Mouse (Mus musculus) embryo, embryonic 11.5 days (tissue): Measurements from ENCODE around the gene Casc3.

Experiments
- DNase-seq: peaks from one replicate; pipeline ENCODE4 v3.0.0-alpha.2; 2012; ENCODE audit warnings: low read depth, low spot score

The Casc3 gene

GRCm38 (mm10) chr11:98804605-98805004 lies at the start of gene Casc3:
Casc3 (plus strand) TSS chr11:98804905.
- DNase-seq, result no peak

DNA sequence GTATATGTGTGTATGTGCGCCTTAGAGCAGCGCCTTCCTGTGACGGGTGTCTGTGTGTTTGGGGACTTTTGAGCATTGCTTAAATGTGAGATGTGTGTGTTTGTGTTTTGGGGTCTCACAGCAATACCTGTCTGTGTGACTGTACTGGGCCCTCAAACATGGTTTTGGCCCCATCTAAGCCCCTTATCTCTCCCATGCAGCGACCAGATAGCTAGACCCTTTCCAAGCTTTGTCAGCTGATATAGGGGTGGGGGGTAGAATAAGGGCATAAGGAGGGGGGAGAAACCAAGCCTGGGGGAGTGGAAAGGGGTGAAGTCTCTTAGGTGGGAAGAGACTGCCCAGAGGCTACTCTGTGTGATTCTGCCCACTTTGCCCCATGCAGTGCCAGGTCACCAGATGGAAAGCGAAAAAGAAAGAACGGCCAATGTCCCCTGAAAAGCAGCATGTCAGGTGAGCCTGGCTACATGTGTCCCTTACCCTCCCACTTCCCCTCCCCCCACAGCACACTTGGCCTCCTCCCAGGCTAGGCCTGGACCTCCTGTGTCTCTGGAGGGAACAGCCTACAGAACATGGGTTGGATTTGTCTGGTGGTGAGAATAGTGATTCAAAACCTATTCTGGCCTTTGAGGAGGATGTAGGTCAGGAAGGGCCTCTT lies 48.9 kb upstream of the Casc3 start:
- no peak for DNase-seq

GRCm38 (mm10) chr11:98756711-98757110 lies 48.0 kb upstream of the Casc3 start:
- no peak for DNase-seq

DNA sequence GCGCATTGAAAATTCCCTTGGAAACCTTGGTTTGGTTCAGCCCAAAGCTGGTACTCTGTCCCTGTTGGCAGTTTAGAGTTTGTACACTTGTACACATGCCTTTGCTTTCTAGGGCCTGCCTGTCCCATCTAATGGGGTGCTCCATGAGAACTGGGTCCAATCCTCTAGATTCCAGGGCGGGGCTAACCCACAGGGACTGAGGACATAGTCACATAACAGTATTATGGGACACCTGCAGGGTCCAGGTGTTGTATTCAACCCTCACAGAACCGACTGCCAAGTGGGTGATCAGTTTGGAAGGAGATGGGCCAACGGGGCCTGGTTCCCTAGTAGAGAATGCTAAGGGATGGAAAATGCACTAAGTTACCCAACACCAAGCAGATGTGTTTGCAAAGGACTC lies 42.8 kb upstream of the Casc3 start:
- DNase-seq, result no peak

- DNase-seq, result no peak
Observed at GRCm38 (mm10) chr11:98762756-98763501, 41.8 kb upstream of the Casc3 start.

- DNase-seq, result no peak
Observed at GRCm38 (mm10) chr11:98763502-98763861, 41.2 kb upstream of the Casc3 start.

- no peak for DNase-seq
Observed at GRCm38 (mm10) chr11:98764091-98764490, 40.6 kb upstream of the Casc3 start.

DNA sequence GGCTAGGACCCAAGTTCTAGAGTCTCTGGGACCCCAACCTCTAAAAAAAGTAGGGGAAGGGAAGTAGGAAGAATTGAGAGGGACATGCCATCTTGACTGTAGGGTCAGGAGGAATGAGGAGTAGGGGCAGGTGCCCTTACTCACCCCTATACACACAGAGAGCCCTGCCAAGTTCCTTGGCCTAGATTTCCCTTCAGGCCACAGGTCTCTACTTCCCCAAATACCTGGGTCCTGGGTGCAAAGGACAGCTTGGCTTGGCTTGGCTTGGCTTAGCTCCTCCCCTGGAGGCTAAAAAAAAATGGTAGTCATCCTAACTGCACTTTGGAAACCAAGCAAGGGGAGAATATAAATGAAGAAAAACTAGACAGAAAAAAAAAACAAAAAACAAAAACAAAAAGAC lies 40.0 kb upstream of the Casc3 start:
- no peak for DNase-seq

DNA sequence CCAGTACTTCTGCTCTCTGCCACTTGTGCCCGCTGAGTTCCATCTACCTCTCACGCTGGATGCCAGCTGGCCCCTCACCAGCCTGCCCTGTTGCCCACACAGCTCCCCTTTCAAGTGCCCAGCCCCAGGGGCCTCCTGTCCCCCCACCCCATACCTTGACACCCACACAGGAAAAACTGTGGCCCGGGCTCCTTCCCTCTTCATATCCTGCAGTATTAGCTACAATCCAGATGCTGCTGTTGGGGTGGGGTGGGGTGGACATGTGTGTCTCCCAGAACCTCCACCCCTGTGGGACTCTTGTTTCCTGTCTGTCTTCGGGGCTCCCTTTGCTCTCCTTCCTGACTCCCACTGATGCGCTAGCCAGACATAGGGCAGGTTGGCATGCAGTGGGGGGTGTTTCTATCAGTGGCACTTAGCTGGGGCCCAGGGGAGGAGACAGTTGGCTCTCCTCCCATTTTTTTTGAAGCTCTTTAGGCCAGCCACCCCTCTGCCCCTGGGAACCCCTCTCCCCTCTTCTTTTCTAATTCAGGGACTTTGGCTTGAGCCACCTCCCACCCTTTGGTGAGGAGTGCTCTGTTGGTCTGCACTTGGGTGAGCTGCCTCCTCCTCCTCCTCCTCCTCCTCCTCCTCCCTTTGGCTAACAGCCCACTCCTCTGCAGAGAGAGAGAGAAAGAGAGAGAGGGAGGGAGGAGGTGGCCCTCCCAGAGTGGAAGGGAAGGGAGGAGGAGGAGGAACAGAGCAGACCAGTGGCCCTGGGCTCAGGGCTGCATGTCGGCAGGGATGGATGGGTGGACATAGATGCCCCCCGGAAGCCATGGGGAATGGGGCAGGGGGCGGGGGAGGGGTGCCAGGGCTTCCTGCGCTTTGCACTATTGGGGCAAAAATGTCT lies 39.0 kb upstream of the Casc3 start:
- DNase-seq, result no peak

GRCm38 (mm10) chr11:98766346-98766745 lies 38.4 kb upstream of the Casc3 start:
- no peak for DNase-seq

- no peak for DNase-seq
Observed at GRCm38 (mm10) chr11:98766816-98767215, 37.9 kb upstream of the Casc3 start.

DNA sequence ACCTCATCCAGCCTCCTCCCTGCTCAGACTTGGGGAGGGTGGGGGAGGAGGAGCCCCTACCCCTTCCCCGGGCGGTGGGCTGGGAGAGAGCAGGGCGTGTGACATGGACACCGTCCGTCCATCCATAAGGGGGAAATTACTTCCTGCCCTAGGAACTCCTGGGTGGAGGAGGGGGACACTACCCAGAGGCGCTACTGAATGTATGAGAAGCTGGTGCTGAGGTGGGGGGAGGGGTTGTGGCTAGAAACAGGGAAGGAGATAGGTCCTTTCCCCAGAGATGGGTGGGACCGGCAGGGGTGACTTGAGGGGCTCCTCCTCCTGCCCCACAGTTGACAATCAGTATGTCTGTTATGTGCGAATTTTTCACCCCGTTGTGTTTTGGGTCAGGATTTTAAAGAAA lies 37.4 kb upstream of the Casc3 start:
- DNase-seq, result no peak

GRCm38 (mm10) chr11:98767713-98768112 lies 37.0 kb upstream of the Casc3 start:
- DNase-seq, result no peak

GRCm38 (mm10) chr11:98768127-98769006 lies 36.3 kb upstream of the Casc3 start:
- DNase-seq, result no peak

DNA sequence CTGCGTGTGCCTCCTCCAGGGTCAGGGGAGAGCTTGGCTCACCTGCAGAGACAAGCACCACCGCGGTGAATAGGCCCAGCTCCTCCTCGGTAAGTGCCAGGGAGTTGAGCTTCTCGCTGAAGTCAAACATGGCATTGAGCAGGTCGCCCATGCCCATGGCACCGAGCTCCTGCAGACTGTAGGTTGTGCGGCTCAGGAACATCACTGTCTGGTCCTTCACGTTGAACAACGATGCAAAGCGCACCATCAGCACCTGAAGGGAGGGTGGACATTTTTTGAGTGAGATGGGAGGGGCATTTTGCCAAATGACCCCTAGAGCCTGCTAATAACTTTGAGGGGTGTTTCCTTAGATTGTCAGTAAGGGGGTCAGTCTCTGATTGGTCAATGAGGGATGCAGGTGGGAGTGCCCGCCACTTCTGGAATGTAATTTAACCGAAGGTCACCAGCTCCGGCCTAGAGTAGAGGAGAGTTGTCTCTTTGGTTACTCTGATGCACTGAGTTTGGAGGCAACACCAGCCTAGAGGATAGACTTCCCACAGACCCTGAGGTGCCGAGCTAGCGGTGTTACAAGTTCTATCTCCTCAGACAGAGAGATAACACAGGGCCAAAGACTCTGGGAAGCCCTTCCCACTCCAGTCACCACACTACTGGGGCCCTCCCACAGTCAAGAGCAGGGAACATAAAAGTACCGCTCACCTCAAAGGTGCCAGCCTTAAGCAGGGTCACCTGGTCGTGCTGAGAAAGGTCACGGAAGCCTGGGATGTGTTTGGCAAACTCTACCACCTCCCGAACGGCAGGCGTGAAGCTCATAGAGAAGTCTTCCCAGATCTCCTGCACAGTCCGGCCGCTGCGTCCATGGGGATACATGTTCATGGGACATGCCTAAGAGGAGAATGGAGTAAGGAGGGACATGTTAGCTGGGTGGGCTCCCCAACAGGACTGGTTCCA lies 35.4 kb upstream of the Casc3 start:
- no peak for DNase-seq

DNA sequence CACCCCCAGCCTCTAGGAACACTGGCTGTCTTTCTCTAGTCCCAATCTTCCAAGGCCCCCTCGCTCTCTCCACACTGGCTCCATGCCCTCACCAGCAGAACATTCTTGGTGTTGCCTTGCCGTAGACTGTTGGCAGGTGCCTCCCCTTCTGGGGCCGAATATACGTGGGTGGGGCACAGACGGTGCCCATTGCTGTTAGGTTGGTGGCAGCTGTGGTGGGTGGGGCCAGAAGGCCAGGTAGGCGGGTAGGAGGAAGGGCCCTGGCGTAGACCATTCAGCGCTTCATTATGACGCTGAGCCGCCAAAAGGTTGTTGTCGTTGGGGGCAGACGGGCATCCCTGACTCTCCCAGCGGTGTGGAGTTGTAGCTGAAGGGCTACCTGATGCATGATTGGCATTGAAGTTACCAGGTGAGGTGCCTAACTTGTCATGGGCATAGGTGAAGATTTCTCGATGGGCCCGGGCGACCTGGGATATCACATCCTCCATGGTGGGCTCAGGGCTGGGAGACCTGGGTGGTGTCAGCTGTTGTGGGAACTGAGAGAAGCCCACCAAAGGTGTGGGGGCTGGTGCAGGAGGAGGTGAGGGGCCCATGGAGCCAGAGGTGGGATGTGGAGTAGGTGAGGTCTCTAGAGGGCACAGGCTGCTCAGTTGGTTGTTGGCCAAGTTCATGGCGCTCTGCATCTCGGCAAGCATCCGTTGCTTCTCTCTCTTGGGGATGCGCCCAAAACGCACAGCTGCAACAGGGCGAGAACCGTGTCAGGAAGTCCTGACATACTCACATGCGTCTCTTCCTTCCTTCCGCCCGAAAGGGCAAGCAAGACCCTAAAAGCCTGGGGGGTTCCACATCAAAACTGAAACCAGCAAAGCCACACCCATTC lies 34.4 kb upstream of the Casc3 start:
- no peak for DNase-seq

DNA sequence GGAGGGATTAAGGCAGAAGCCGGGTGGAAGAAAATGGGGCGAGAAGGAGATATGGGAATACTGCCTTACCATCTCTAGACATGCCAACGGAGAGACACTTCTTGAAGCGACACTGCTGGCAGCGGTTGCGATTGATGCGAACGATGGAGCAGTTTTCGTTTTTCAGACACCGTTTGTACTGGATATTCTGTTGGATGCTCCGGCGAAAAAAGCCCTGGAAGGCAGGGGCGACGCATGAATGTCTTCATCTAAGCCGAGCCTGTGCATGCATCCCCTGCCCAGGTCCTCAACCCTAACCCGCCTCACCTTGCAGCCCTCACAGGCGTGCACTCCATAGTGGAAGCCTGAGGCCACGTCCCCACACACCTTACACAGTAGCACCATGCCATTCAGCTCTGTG lies 33.6 kb upstream of the Casc3 start:
- no peak for DNase-seq

DNA sequence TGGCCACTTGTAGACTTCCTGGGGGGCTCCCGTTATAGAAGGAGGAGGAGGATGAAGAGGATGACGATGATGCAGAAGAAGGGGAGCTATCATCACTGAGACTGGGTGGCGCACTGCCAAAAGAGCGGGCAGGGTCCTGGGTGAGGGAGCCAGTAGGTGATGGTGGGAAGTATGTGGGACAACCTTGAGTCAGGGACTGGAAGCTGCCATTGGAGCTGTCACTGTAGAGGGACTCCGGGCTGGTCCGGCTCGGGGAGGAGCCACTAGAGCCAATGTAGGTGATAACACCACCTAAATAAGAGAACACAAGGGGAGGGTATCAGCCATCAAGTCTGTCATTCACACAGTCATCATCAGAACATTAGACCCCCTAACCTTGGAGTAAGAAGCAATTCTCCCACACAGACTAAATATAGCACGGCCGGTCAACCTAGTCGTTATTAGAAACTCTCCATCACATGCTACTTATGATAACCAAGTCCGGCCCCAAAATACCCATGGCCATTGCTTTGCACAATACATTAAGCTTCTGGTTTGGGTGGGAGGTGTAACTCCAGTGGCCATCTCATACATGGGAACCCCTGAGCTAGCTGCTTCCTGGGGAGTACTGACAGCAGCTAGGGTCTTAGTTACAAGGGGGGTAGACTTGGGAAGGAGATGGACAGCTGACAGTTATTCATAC lies 32.7 kb upstream of the Casc3 start:
- no peak for DNase-seq

DNA sequence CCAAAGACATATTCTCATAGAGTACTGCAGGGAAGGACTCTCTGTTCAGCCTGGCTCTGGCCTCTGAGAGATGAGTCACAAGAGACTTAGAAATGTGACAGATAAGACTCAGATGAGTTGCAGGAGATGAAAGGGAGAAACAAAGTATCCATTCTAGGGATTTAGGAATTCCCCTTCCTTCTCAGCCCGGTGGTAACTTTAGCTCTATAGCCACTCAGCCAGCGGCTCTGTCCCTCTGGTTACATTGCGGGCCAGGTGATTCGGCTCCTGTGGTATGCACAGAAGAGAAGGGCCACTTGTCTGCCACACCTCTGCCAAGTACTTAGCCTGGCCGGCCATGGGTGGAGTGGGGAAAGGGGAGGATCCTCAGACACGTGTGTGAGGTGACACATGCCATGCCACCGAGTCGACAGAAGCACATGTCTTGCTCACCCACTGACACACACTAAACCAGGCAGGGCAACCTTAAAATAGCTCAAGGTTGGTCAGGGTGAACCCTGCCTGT lies 32.0 kb upstream of the Casc3 start:
- no peak for DNase-seq
